ENCODE assay signal across 8 mouse cellular contexts in the genomic region with DNA sequence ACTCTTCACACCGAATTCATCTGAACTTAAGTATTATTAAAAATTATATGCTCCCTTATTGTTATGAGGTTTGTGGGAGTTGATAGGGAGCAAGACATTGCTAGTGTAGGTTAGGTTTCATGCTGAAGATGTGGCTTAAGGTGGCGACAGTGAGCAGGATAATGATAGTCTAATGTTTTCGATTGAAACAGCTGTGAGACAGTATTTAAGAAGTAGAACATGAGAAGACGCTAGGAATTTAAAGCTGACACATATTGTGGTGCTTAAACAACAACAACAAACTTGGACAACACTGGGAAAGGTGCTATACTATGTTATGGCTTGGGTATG. TPM values are rescaled to one million over a fixed set of nuclear protein-coding genes. Genes with fewer than 3 reads are reported as not detected.
A peak's percentile ranks its signal among the peaks of the same experiment; 100 is the strongest.
DNase-seq lines count a peak whose midpoint lies in the region; ATAC-seq and TF ChIP-seq lines count a peak whose summit lies in the region.

No protein-coding gene starts in this region.

- H3K27me3 ChIP-seq in lung, postnatal 0 days (replicated peaks; ENCODE audit: insufficient read depth, low read length): no peaks in the 10 kb centered on the region
- no peaks in the 10 kb centered on the region for H3K27me3 ChIP-seq in intestine, embryonic 14.5 days (replicated peaks; ENCODE audit: control insufficient read depth, insufficient read depth, low read length)
- no peaks in the 10 kb centered on the region for H3K27me3 ChIP-seq in neural tube, embryonic 14.5 days (ENCODE audit: control insufficient read depth, insufficient read depth, low read length)

- no peaks in the 10 kb centered on the region for H3K9me3 ChIP-seq in lung, postnatal 0 days (ENCODE audit: low read length)
- H3K9me3 ChIP-seq in intestine, embryonic 14.5 days (ENCODE audit: control insufficient read depth, low read length): no peaks in the 10 kb centered on the region
- no peaks in the 10 kb centered on the region for H3K9me3 ChIP-seq in neural tube, embryonic 14.5 days (ENCODE audit: control insufficient read depth, low read length)

- H3K4me2 ChIP-seq in lung, postnatal 0 days (replicated peaks; ENCODE audit: low read depth, low read length): peak overlapping the region; percentile 67
- peak overlapping the region; percentile 70 for H3K4me2 ChIP-seq in intestine, embryonic 14.5 days (ENCODE audit: low read length)
- peak overlapping the region; percentile 76 for H3K4me2 ChIP-seq in neural tube, embryonic 14.5 days (ENCODE audit: low read depth, low read length)

- peak overlapping the region; percentile 94 for H3K4me3 ChIP-seq in lung, postnatal 0 days (ENCODE audit: low read depth, low read length)
- peak overlapping the region; percentile 94 for H3K4me3 ChIP-seq in intestine, embryonic 14.5 days (ENCODE audit: low read depth, low read length)
- H3K4me3 ChIP-seq in neural tube, embryonic 14.5 days (ENCODE audit: low read depth, low read length): peak overlapping the region; percentile 95

- ATAC-seq in lung, postnatal 0 days: no peak
- ATAC-seq in intestine, embryonic 14.5 days (replicated peaks; ENCODE audit: low FRiP score, low TSS enrichment, low read depth): no peak
- no peak for ATAC-seq in neural tube, embryonic 14.5 days (ENCODE audit: low read depth)

- WGBS in lung, postnatal 0 days: 2% methylated on average over 4 of the region's 4 CpGs
- WGBS in intestine, embryonic 14.5 days: 7% methylated on average over 4 of the region's 4 CpGs
- 7% methylated on average over 4 of the region's 4 CpGs for WGBS in neural tube, embryonic 14.5 days

- no peak overlapping the region for H3K9ac ChIP-seq in lung, postnatal 0 days (replicated peaks; ENCODE audit: low read depth)
- peak overlapping the region; percentile 43 for H3K9ac ChIP-seq in intestine, embryonic 14.5 days (ENCODE audit: low read length)
- H3K9ac ChIP-seq in neural tube, embryonic 14.5 days (replicated peaks; ENCODE audit: low read depth, low read length): peak overlapping the region; percentile 17

- H3K4me1 ChIP-seq in lung, postnatal 0 days (ENCODE audit: insufficient read depth, low read depth, low read length): peaks cover 3% of the 10 kb centered on the region; the same call in 1 of the 2 replicates
- H3K4me1 ChIP-seq in intestine, embryonic 14.5 days (replicated peaks; ENCODE audit: control insufficient read depth, insufficient read depth, low read length): peaks cover 15% of the 10 kb centered on the region; the same call in 1 of the 2 replicates
- H3K4me1 ChIP-seq in neural tube, embryonic 14.5 days (ENCODE audit: control insufficient read depth, insufficient read depth, low read length): peaks cover 14% of the 10 kb centered on the region

- H3K36me3 ChIP-seq in lung, postnatal 0 days (ENCODE audit: insufficient read depth, low read length): no peaks in the 10 kb centered on the region
- H3K36me3 ChIP-seq in intestine, embryonic 14.5 days (ENCODE audit: control insufficient read depth, insufficient read depth, low read length): peaks cover 25% of the 10 kb centered on the region
- peaks cover 9% of the 10 kb centered on the region; the same call in 1 of the 2 replicates for H3K36me3 ChIP-seq in neural tube, embryonic 14.5 days (ENCODE audit: control insufficient read depth, insufficient read depth, low read length)

- DNase-seq in lung, postnatal 0 days (ENCODE audit: low spot score): peak; percentile 10
- DNase-seq in lung, adult 18-20 months: no peak
- DNase-seq in c-Kit-positive CD71-positive TER-119-negative erythroid progenitor cells, embryonic 14.5 days (ENCODE audit: low read depth): peak; percentile 34
- no peak for DNase-seq in intestine, embryonic 14.5 days (ENCODE audit: low spot score)
- no peak for DNase-seq in left cerebral cortex, postnatal 14 days (ENCODE audit: low spot score in 2 of 2)
- no peak for DNase-seq in adrenal gland, postnatal 14 days
- DNase-seq in kidney, adult 18-20 months: no peak

- peak; percentile 32 for TF ChIP-seq CTCF in lung, postnatal 0 days (IDR thresholded peaks at IDR 0.05)

- TF ChIP-seq EP300 in lung, postnatal 0 days (IDR thresholded peaks at IDR 0.05): no peak

- peak overlapping the region; percentile 98 for H3K27ac ChIP-seq in lung, postnatal 0 days (ENCODE audit: low read length)
- H3K27ac ChIP-seq in intestine, embryonic 14.5 days (ENCODE audit: low read depth): peak overlapping the region; percentile 93
- peak overlapping the region; percentile 88; the same call in 1 of the 2 replicates for H3K27ac ChIP-seq in neural tube, embryonic 14.5 days (ENCODE audit: low read depth, low read length)

- intact Hi-C loops in left cerebral cortex, postnatal 14 days (cut with DNase I): no loop called here

RNA-seq across cellular contexts. Expression of a gene that starts 0.7 kb away (rescaled TPM):
- 117 and 126 TPM in 2 replicates for polyA plus RNA-seq in lung, postnatal 0 days (2015; fragmentation: Nextera tagmentation; extraction: Ambion mirVana)
- polyA plus RNA-seq in intestine, embryonic 14.5 days (2014; fragmentation: Nextera tagmentation; extraction: Ambion mirVana): 127 and 141 TPM in 2 replicates
- polyA plus RNA-seq in neural tube, embryonic 14.5 days (2014; fragmentation: Nextera tagmentation; extraction: Ambion mirVana): 46.2 and 68.5 TPM in 2 replicates
- total RNA-seq in left cerebral cortex, postnatal 14 days (2021): 10 to 100 TPM; 24.7 to 26.8 TPM
- 80.6 and 86.8 TPM in 2 replicates for total RNA-seq in adrenal gland, postnatal 14 days (2021)

RNA-seq across cellular contexts. Expression of a gene that starts 0.8 kb away (rescaled TPM):
- polyA plus RNA-seq in lung, postnatal 0 days (2015; fragmentation: Nextera tagmentation; extraction: Ambion mirVana): 25.7 and 28.7 TPM in 2 replicates
- polyA plus RNA-seq in intestine, embryonic 14.5 days (2014; fragmentation: Nextera tagmentation; extraction: Ambion mirVana): 53.8 and 59.1 TPM in 2 replicates
- 41.4 and 43.4 TPM in 2 replicates for polyA plus RNA-seq in neural tube, embryonic 14.5 days (2014; fragmentation: Nextera tagmentation; extraction: Ambion mirVana)
- total RNA-seq in left cerebral cortex, postnatal 14 days (2021): 10 to 100 TPM; 43.4 to 44.1 TPM
- 45.7 and 55.3 TPM in 2 replicates for total RNA-seq in adrenal gland, postnatal 14 days (2021)

RNA-seq across cellular contexts. Expression of a gene that starts 50.1 kb away (rescaled TPM):
- polyA plus RNA-seq in lung, postnatal 0 days (2015; fragmentation: Nextera tagmentation; extraction: Ambion mirVana): 15.1 and 18.9 TPM in 2 replicates
- 23.0 and 23.9 TPM in 2 replicates for polyA plus RNA-seq in intestine, embryonic 14.5 days (2014; fragmentation: Nextera tagmentation; extraction: Ambion mirVana)
- polyA plus RNA-seq in neural tube, embryonic 14.5 days (2014; fragmentation: Nextera tagmentation; extraction: Ambion mirVana): 36.7 and 41.4 TPM in 2 replicates
- 100 to 1,000 TPM; 166 to 173 TPM for total RNA-seq in left cerebral cortex, postnatal 14 days (2021)
- 117 and 125 TPM in 2 replicates for total RNA-seq in adrenal gland, postnatal 14 days (2021)

Comparison
In these comparisons a context has a peak if more than half of its experiments do, and no peak if none do; other contexts are left out.
1. DNase-seq: peak in lung, postnatal 0 days (single experiment) and c-Kit-positive CD71-positive TER-119-negative erythroid progenitor cells, embryonic 14.5 days (single experiment); none in lung, adult 18-20 months (0 of 2), intestine, embryonic 14.5 days (single experiment), left cerebral cortex, postnatal 14 days (0 of 2), adrenal gland, postnatal 14 days (single experiment) and kidney, adult 18-20 months (single experiment).
2. Peak in every context shown above with its lines, with median percentiles within 50 percentile points of each other: H3K27ac ChIP-seq, H3K4me2 ChIP-seq and H3K4me3 ChIP-seq.